Mouse (Mus musculus) embryonic facial prominence, embryonic 12.5 days (tissue): Measurements from ENCODE around the gene Itprid2. TPM values are rescaled to one million over a fixed set of nuclear protein-coding genes. Genes with fewer than 3 reads are reported as not detected.

ENCODE experiments used
- ATAC-seq: fragments of 200-750 bp; cut with Nextera tagmentation; 2 replicates; pipeline ENCODE4 v1.8.0; 2017; ENCODE audit not compliant: insufficient number of reproducible peaks, insufficient read depth, low FRiP score, low TSS enrichment
- H3K27ac ChIP-seq: fragments of 300-500 bp; sonication (generic); 2 replicates; pipeline ENCODE4 v1.5.1; 2016; ENCODE audit warnings: mild to moderate bottlenecking
- H3K27me3 ChIP-seq: fragments of 300-500 bp; sonication (generic); 2 replicates; pipeline ENCODE4 v1.6.1; 2016; ENCODE audit warnings: mild to moderate bottlenecking, moderate library complexity
- H3K36me3 ChIP-seq: fragments of 300-500 bp; sonication (generic); 2 replicates; pipeline ENCODE4 v1.6.1; 2016; ENCODE audit warnings: mild to moderate bottlenecking
- H3K4me1 ChIP-seq: fragments of 300-500 bp; sonication (generic); 2 replicates; pipeline ENCODE4 v1.6.1; 2016
- H3K4me2 ChIP-seq: fragments of 300-500 bp; sonication (generic); replicated peaks from 2 replicates; pipeline ENCODE4 v1.6.1; 2016; ENCODE audit warnings: mild to moderate bottlenecking, moderate library complexity
- H3K4me3 ChIP-seq: fragments of 300-500 bp; sonication (generic); 2 replicates; pipeline ENCODE4 v1.5.1; 2016; ENCODE audit warnings: mild to moderate bottlenecking
- H3K9ac ChIP-seq: fragments of 300-500 bp; sonication (generic); 2 replicates; pipeline ENCODE4 v1.6.1; 2016; ENCODE audit warnings: mild to moderate bottlenecking, moderate library complexity
- H3K9me3 ChIP-seq: fragments of 300-500 bp; sonication (generic); 2 replicates; pipeline ENCODE4 v1.6.1; 2016; ENCODE audit warnings: mild to moderate bottlenecking, moderate library complexity
- WGBS: fragments of 180-500 bp; shearing (Covaris S2); methylation state at CpG from one replicate; pipeline ENCODE4 v1.1.7; 2016; 5-methylcytosine and 5-hydroxymethylcytosine counted together
- polyA plus RNA-seq: library from polyadenylated mRNA; unstranded; fragments of >200 nt; fragmentation: Nextera tagmentation; extraction: Ambion mirVana; gene quantifications from 2 replicates; pipeline ENCODE4 v1.2.1, GENCODE M21; 2016

The Itprid2 gene
- polyA plus RNA-seq, 1 experiment from 2014 or later = 11.3 TPM

DNA sequence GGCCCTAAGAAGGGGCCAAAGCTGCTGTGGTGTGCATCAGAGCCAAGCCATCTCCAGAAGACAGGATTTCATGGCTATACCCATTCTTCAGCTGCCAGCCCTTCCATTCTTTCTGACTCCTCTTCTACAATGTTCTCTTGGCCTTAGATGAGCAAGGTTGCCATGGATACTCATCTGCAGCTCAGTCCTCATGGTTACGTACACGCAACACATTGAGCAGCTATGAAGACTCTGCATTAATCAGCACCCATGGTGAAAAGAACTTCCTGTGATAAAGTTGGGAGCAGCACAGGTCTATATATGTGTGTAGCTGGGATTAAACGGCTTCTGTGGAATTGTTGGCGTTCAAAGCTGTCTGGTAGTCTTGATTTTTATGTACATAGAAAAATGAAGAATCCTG, 48.1 kb downstream of the Itprid2 start:
- no peaks in the 10 kb centered on the region for H3K9me3 ChIP-seq
- H3K4me2 ChIP-seq = no peak overlapping the region
- no peak overlapping the region for H3K27ac ChIP-seq
- no peak overlapping the region for H3K9ac ChIP-seq
- H3K36me3 ChIP-seq = no peaks in the 10 kb centered on the region
- no peak overlapping the region for H3K4me3 ChIP-seq
- no peaks in the 10 kb centered on the region for H3K27me3 ChIP-seq
- ATAC-seq = no peak
- no peaks in the 10 kb centered on the region for H3K4me1 ChIP-seq
- WGBS = 92% methylated on average over 4 of the region's 4 CpGs

DNA sequence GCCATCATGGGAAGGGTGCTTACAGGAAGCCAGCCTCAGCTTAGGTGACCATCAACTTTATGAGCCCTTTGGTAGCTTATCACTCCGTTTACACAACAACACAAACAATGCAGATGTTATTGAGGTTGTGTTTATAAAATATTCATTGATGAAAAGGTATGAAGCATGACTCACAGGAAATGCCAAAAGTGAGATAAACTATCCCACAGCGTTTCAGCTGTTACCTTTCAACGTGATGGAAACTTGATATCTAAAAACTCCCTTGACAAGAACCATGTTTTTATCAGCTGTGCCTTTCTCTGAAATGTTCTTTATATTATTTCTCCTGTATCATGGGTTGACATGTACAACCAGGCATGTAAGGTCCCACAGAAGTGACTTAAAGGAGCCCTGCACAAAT, 55.7 kb downstream of the Itprid2 start:
- H3K4me2 ChIP-seq = no peak overlapping the region
- H3K4me3 ChIP-seq = no peak overlapping the region
- H3K27me3 ChIP-seq = no peaks in the 10 kb centered on the region
- no peaks in the 10 kb centered on the region for H3K4me1 ChIP-seq
- WGBS = 53% methylated on average over 3 of the region's 3 CpGs
- H3K9ac ChIP-seq = no peak overlapping the region
- no peaks in the 10 kb centered on the region for H3K36me3 ChIP-seq
- no peak overlapping the region for H3K27ac ChIP-seq
- ATAC-seq = no peak
- H3K9me3 ChIP-seq = no peaks in the 10 kb centered on the region

DNA sequence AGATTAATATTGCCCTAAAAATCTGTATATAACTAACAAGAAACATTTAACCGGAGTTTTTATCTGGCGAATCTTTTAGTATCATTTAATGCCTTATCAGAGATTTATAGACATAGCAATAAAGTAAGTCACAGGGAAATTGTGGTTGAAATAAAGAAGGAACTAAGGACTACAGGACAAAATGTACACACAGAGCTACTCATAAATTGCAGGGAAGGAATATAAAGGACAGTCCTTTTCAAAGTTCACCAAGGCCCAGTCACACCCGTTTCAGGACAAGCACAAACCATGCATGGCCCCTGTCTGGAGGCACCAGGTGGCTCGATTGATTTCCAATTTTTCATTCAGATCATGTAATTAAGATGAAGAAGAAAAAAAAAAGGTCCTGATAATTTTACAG, 60.0 kb downstream of the Itprid2 start:
- Histone ChIP-seq H3K4me2 (no peak overlapping the region), H3K9ac (no peak overlapping the region), H3K27ac (no peak overlapping the region), H3K36me3 (no peaks in the 10 kb centered on the region), H3K4me1 (no peaks in the 10 kb centered on the region), H3K4me3 (no peak overlapping the region), H3K27me3 (no peaks in the 10 kb centered on the region), H3K9me3 (no peaks in the 10 kb centered on the region)
- no peak for ATAC-seq
- WGBS = 85% methylated on average over 4 of the region's 4 CpGs

DNA sequence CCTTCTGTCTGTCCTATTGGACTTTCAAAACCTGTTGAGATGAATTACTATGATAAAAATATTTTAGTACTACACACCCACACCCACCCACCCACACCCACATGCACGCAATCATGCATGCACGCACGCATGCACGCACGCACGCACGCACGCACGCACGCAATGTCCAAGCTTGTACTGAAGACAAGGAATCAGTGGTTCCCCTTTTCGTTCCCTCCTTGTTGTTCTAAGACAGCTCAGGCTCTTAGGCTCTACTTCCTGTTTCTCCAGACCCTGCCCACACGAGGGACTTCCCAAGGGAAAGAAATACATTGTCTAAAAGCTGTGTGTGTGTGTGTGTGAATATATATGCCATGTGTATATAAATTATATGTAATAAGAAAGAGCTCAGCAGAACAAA, 60.8 kb downstream of the Itprid2 start:
- Histone ChIP-seq H3K4me2 (no peak overlapping the region), H3K27ac (no peak overlapping the region), H3K9ac (no peak overlapping the region), H3K36me3 (no peaks in the 10 kb centered on the region), H3K9me3 (no peaks in the 10 kb centered on the region), H3K4me3 (no peak overlapping the region), H3K27me3 (no peaks in the 10 kb centered on the region), H3K4me1 (no peaks in the 10 kb centered on the region)
- ATAC-seq = no peak
- WGBS = 85% methylated on average over 12 of the region's 12 CpGs

DNA sequence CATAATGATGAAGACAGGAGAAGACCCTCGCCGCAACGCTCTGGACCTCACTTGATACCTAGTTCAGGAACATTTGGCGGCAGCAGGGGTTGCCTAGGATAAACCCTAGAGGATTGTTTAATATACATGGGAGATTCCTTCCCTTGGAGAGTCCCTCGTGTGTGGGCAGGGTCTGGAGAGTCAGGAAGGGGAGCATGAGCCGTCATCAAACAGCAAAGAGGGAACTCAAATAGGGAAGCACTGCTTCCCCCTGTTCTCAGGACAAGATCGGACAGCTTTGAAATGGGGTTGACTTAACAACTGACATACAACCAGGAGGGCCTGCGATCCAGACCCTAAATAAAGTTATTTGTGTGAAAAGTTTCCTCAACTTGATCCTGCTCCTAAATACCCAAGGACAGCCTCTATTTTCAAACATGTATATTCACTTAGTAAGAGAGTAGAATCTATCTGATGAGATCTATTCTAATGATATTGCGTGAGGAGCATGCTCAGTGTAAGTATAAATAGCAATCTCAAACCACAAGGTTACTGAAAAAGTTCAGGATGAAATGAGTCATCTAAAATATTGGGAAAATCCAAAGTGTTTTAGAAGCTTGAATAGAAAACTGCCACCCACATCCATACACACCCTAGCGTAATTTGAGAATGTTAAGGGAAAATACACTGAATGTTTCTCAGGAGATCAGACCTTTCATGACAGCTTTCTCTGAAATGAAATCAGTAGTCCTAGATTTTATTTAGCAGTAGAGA, 61.5 kb downstream of the Itprid2 start:
- Histone ChIP-seq H3K9me3 (no peaks in the 10 kb centered on the region), H3K36me3 (no peaks in the 10 kb centered on the region), H3K4me3 (no peak overlapping the region), H3K4me2 (no peak overlapping the region), H3K9ac (no peak overlapping the region), H3K4me1 (no peaks in the 10 kb centered on the region), H3K27ac (no peak overlapping the region), H3K27me3 (no peaks in the 10 kb centered on the region)
- no peak for ATAC-seq
- WGBS = 79% methylated on average over 10 of the region's 10 CpGs

DNA sequence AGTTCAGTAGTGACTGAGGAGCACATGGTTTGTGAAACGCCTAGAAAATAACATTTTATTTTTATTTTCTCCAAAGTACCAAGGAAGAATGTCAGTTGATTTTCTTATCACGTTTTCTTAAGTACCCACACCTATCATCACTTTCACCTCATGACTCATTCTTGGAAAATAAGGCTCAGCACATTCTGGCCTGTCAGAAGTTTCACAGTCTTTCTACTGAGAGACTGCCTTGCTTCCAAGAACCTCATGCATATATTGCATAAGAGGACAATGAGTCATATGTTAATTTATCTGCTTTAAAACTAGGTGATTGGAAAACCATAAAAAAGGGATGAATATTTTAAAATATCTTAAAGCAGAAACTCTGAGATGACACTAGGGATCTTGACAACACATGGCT, 63.0 kb downstream of the Itprid2 start:
- no peak overlapping the region for H3K4me3 ChIP-seq
- no peaks in the 10 kb centered on the region for H3K27me3 ChIP-seq
- H3K27ac ChIP-seq = no peak overlapping the region
- H3K4me2 ChIP-seq = no peak overlapping the region
- 77% methylated on average over 2 of the region's 2 CpGs for whole genome bisulfite sequencing
- no peaks in the 10 kb centered on the region for H3K4me1 ChIP-seq
- no peaks in the 10 kb centered on the region for H3K9me3 ChIP-seq
- no peak for ATAC-seq
- H3K36me3 ChIP-seq = no peaks in the 10 kb centered on the region
- H3K9ac ChIP-seq = no peak overlapping the region

DNA sequence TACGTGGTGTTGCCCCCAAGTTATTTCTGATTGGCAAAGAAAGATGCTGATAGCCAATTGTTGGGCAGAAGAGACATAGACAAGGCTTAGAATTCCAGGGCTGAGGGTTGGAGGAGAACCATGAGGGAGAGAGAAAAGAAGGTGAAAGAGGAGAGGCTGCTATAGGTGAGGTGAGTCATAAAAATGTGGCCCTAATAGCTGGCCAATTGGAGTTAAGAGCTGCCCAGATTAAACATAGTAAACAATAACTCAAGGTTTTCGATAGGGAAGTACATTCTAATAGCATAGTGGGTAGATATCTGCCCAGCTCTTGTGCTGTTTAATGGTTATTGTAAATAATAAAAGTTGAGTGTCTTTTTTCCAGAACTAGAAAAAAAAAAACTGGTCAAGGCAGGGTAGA, 69.6 kb downstream of the Itprid2 start:
- Histone ChIP-seq H3K27ac (no peak overlapping the region), H3K9ac (no peak overlapping the region), H3K36me3 (no peaks in the 10 kb centered on the region), H3K4me2 (no peak overlapping the region), H3K4me3 (no peak overlapping the region), H3K4me1 (no peaks in the 10 kb centered on the region), H3K27me3 (no peaks in the 10 kb centered on the region), H3K9me3 (no peaks in the 10 kb centered on the region)
- ATAC-seq = no peak
- WGBS = 80% methylated on average over 2 of the region's 2 CpGs

DNA sequence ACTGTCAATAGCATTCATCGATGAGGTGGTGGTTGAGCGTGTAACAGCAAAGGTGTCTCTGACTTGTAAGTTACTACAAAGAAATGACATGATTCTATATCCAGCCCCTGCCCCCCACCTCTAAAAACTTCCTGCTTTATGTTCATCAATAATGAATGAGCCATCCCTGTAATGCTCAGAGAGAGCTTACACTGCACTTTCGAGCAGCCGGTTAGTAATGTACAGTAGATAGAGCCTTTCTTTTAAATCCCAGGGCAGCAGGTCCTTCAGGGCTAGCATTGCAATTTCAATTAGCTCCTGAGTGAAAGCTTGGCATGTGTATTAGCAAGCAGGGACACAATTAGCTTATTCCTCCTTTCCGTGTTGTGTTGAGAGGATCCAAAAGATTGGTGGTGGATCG, 72.4 kb downstream of the Itprid2 start, which contains the start of gene Ppp1r1c:
Ppp1r1c (plus strand) TSS at position 206 of the 400 bp plus-strand sequence.
- no peak for ATAC-seq
- Histone ChIP-seq H3K4me1 (no peaks in the 10 kb centered on the region), H3K27ac (no peak within 1 kb of the TSS), H3K27me3 (no peaks in the 10 kb centered on the region), H3K9ac (no peak within 1 kb of the TSS), H3K4me2 (no peak within 1 kb of the TSS), H3K36me3 (no peaks in the 10 kb centered on the region), H3K9me3 (no peaks in the 10 kb centered on the region), H3K4me3 (no peak within 1 kb of the TSS)
- WGBS = 86% methylated on average over 6 of the region's 6 CpGs

DNA sequence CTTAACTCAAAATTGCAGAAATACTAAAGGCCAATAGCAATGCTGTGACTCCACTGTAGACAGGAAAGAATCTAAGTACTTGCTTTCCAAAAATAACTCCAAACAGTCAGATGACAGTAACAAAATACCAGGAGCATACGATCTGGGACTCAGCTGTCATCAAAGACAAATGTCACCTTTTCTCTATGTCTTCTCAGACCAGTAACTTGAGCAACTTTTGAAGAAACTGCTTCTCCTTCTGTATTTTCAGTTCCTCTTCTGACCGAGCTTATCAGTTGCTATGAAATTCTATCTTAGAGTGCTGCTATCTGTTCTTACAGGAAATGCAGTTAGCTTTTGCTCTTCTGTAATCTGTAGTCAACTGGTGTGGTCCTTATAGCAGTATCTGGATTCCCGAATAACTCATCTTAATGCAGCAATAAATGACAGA, 78.5 kb downstream of the Itprid2 start:
- ATAC-seq = no peak
- Histone ChIP-seq H3K9ac (no peak overlapping the region), H3K4me1 (peaks cover 3% of the 10 kb centered on the region; the same call in 1 of the 2 replicates), H3K9me3 (no peaks in the 10 kb centered on the region), H3K27ac (no peak overlapping the region), H3K4me2 (no peak overlapping the region), H3K36me3 (no peaks in the 10 kb centered on the region), H3K27me3 (no peaks in the 10 kb centered on the region), H3K4me3 (no peak overlapping the region)
- 61% methylated on average over 3 of the region's 3 CpGs for WGBS

DNA sequence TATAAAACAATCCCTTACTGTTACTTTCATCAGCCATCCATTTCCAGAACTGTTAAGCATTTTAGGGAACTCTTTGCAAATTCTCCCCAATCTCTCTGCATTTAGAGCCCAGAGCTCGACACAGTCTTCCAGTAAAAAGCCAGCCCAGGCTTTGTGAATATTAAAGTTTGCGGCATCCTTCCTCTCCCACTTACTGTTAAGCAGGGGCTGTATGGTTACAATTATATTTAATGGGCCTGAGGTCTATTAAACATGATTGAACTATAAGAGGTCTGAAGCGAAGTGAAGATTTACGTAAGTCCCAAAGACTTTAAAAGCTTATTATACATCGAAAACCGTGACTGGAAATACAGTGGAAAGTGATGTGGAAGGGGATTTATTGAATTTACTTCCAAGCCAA, 79.6 kb downstream of the Itprid2 start:
- Histone ChIP-seq H3K36me3 (no peaks in the 10 kb centered on the region), H3K27me3 (no peaks in the 10 kb centered on the region), H3K9ac (no peak overlapping the region), H3K4me3 (no peak overlapping the region), H3K4me1 (peaks cover 3% of the 10 kb centered on the region; the same call in 1 of the 2 replicates), H3K27ac (no peak overlapping the region), H3K4me2 (no peak overlapping the region), H3K9me3 (no peaks in the 10 kb centered on the region)
- WGBS = 54% methylated on average over 6 of the region's 6 CpGs
- ATAC-seq = no peak

DNA sequence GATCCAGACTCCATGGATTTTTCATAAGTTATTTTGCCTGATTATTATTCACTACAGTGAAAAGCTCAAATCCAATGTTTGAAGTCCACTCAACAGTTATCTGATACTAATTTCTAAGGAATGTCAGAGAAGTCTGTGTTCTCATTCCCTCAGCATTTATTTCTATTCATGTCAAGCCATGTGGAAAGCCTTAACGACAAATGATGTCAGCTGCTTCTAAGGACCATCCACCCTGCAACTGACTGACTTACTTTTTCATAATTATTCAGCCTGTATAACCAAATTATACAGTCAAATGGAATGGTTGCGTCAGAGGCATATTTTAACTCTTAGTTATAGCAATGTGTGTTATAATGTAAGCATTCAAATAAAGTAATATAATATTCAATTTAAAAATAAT, 80.8 kb downstream of the Itprid2 start:
- no peak for ATAC-seq
- H3K36me3 ChIP-seq = no peaks in the 10 kb centered on the region
- no peaks in the 10 kb centered on the region for H3K9me3 ChIP-seq
- peaks cover 3% of the 10 kb centered on the region; the same call in 1 of the 2 replicates for H3K4me1 ChIP-seq
- H3K27me3 ChIP-seq = no peaks in the 10 kb centered on the region
- H3K9ac ChIP-seq = no peak overlapping the region
- 39% methylated on average over 2 of the region's 2 CpGs for WGBS
- H3K4me3 ChIP-seq = no peak overlapping the region
- no peak overlapping the region for H3K27ac ChIP-seq
- no peak overlapping the region for H3K4me2 ChIP-seq

DNA sequence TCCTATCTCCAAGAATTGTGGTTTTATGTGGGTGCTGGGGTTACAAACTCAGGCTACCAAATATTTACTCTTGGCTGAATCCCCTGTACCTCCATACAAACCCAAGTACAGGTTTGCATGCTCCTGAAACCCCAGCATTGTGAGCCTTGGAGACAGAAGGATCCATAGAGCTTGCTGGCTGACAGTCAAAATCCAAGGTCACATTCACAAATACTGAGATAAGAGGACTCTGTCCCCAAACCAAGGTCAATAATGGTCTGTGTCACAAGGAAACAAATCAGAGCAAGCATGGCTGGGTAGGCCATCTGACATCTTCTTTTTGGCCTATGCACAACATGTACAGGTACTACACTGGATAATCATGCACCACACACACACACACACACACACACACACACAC, 82.7 kb downstream of the Itprid2 start:
- H3K27ac ChIP-seq = no peak overlapping the region
- no peak overlapping the region for H3K9ac ChIP-seq
- H3K36me3 ChIP-seq = no peaks in the 10 kb centered on the region
- no peak overlapping the region for H3K4me3 ChIP-seq
- no peaks in the 10 kb centered on the region for H3K27me3 ChIP-seq
- ATAC-seq = no peak
- peaks cover 3% of the 10 kb centered on the region; the same call in 1 of the 2 replicates for H3K4me1 ChIP-seq
- H3K4me2 ChIP-seq = no peak overlapping the region
- H3K9me3 ChIP-seq = no peaks in the 10 kb centered on the region
